Mouse (Mus musculus): Measurements from ENCODE around the gene Pde8a. TPM values are rescaled to one million over a fixed set of nuclear protein-coding genes. Genes with fewer than 3 reads are reported as not detected.
A peak's percentile ranks its signal among the peaks of the same experiment; 100 is the strongest.

Gene Pde8a
- polyA plus RNA-seq, 1 experiment from 2014 or later: 6.5 TPM

DNA sequence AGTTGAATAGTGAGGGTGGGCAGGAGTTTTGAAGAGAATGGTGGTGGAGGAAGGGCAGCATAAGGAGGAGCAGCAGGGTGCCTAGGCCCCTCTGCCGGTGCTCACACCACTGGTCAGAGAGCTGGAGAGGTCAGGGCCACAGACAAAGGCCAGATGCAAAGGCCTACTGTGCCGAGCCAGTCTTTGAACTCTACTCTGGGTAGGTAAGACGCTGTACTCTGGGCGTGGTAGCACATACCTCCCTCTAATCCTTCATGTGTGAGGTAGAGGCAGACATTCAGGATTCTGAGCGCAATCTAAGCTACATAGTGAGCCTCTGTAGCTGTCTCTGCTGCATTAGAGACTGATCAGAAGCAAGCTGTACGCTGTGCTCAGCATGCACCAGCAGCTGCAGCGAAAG, 73.1 kb downstream of the Pde8a start:
- H3K9me3 ChIP-seq (ENCODE audit: low read length): no peaks in the 10 kb centered on the region
- WGBS: 40% methylated on average over 7 of the region's 7 CpGs
- no peak overlapping the region for H3K4me2 ChIP-seq (replicated peaks; ENCODE audit: low read depth, low read length)
- no peaks in the 10 kb centered on the region for H3K27me3 ChIP-seq (replicated peaks; ENCODE audit: insufficient read depth, low read length)
- DNase-seq (ENCODE audit: low spot score) (no peak), ATAC-seq (no peak)
- no peaks in the 10 kb centered on the region for H3K36me3 ChIP-seq (ENCODE audit: insufficient read depth, low read length)
- H3K27ac ChIP-seq (ENCODE audit: low read length): no peak overlapping the region
- no peak overlapping the region for H3K9ac ChIP-seq (replicated peaks; ENCODE audit: low read depth)
- no peak overlapping the region for H3K4me3 ChIP-seq (ENCODE audit: low read depth, low read length)
- H3K4me1 ChIP-seq (ENCODE audit: insufficient read depth, low read depth, low read length): no peaks in the 10 kb centered on the region
- TF ChIP-seq EP300 (IDR thresholded peaks at IDR 0.05) (no peak), CTCF (IDR thresholded peaks at IDR 0.05) (no peak)

DNA sequence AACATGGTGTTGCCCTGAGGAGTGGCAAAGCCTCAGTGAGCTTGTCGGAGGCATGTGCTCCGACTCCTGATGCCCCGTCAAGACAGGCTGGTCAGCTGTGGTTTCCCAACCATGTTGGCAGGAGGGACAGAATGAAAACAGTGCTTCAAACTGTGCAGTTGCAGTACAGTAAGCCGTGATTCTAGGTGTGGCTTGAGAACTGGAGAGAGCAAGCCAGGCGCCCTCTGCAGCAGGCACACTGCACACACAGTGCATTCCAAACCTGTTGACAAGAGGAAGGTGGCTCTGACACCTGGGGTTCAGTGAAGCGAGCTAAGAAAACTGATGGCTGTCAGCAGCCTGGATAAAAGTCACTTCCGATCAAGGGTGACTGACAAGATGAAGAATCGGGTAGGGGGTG, 73.5 kb downstream of the Pde8a start:
- peak; percentile 58 for TF ChIP-seq CTCF (IDR thresholded peaks at IDR 0.05)
- TF ChIP-seq EP300 (IDR thresholded peaks at IDR 0.05): no peak
- Histone ChIP-seq H3K9ac (replicated peaks; ENCODE audit: low read depth) (no peak overlapping the region), H3K9me3 (ENCODE audit: low read length) (no peaks in the 10 kb centered on the region), H3K4me3 (ENCODE audit: low read depth, low read length) (no peak overlapping the region), H3K36me3 (ENCODE audit: insufficient read depth, low read length) (no peaks in the 10 kb centered on the region), H3K4me1 (ENCODE audit: insufficient read depth, low read depth, low read length) (no peaks in the 10 kb centered on the region), H3K27ac (ENCODE audit: low read length) (no peak overlapping the region), H3K4me2 (replicated peaks; ENCODE audit: low read depth, low read length) (no peak overlapping the region), H3K27me3 (replicated peaks; ENCODE audit: insufficient read depth, low read length) (no peaks in the 10 kb centered on the region)
- peak; percentile 47 for ATAC-seq
- DNase-seq (ENCODE audit: low spot score): peak; percentile 58
- WGBS: 50% methylated on average over 8 of the region's 8 CpGs

DNA sequence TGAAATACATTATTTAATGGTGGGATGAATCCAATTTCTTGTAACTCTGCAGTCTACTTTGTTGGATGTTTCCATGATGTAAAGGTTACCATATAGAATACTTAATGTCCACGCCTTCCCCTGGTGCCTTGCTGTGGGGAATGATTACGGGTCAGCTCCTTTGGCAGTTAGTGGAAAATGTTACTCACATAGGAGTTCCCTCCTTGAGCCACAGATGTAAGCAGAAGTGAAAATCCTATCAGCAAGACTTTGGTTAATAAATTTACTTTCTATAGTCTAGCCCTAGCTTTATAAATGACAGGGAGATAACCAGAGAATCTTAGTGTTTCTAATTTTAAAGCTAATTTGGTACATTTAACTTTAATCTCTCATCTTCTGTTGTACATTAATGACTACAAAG, 81.8 kb downstream of the Pde8a start:
- WGBS: 85% methylated on average over 2 of the region's 2 CpGs
- no peak overlapping the region for H3K4me3 ChIP-seq (ENCODE audit: low read depth, low read length)
- ATAC-seq (no peak), DNase-seq (ENCODE audit: low spot score) (no peak)
- no peaks in the 10 kb centered on the region for H3K9me3 ChIP-seq (ENCODE audit: low read length)
- H3K27me3 ChIP-seq (replicated peaks; ENCODE audit: insufficient read depth, low read length): no peaks in the 10 kb centered on the region
- H3K27ac ChIP-seq (ENCODE audit: low read length): no peak overlapping the region
- H3K4me2 ChIP-seq (replicated peaks; ENCODE audit: low read depth, low read length): no peak overlapping the region
- no peak for TF ChIP-seq EP300 (IDR thresholded peaks at IDR 0.05)
- TF ChIP-seq CTCF (IDR thresholded peaks at IDR 0.05): no peak
- no peaks in the 10 kb centered on the region for H3K4me1 ChIP-seq (ENCODE audit: insufficient read depth, low read depth, low read length)
- H3K9ac ChIP-seq (replicated peaks; ENCODE audit: low read depth): no peak overlapping the region
- no peaks in the 10 kb centered on the region for H3K36me3 ChIP-seq (ENCODE audit: insufficient read depth, low read length)

DNA sequence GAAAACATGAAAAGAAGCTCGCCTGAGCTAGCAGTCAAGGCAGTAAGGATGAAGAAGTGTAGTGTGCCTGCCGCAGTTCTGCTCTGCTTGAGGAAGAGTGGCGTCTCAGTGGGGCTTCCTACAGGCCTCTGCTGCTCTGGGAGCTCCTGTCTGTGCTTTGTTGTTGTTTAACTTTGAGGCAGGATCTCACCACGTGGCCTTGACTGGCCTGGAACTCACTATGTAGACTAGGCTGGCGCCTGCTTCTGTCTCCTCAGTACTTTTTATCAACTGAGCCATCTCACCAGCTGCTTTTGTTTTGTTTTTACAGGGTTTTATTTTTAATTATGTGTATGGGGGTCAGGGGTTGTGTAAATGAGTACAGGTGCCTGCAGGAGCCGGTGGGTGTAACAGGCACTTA, 84.8 kb downstream of the Pde8a start:
- Histone ChIP-seq H3K4me3 (ENCODE audit: low read depth, low read length) (no peak overlapping the region), H3K4me1 (ENCODE audit: insufficient read depth, low read depth, low read length) (no peaks in the 10 kb centered on the region), H3K27me3 (replicated peaks; ENCODE audit: insufficient read depth, low read length) (no peaks in the 10 kb centered on the region), H3K4me2 (replicated peaks; ENCODE audit: low read depth, low read length) (no peak overlapping the region), H3K9me3 (ENCODE audit: low read length) (no peaks in the 10 kb centered on the region), H3K27ac (ENCODE audit: low read length) (no peak overlapping the region), H3K36me3 (ENCODE audit: insufficient read depth, low read length) (no peaks in the 10 kb centered on the region), H3K9ac (replicated peaks; ENCODE audit: low read depth) (no peak overlapping the region)
- 34% methylated on average over 6 of the region's 6 CpGs for WGBS
- no peak for ATAC-seq
- TF ChIP-seq CTCF (IDR thresholded peaks at IDR 0.05) (no peak), EP300 (IDR thresholded peaks at IDR 0.05) (no peak)
- no peak for DNase-seq (ENCODE audit: low spot score)

GRCm38 (mm10) chr7:81301323-81301722, 87.9 kb downstream of the Pde8a start:
- Histone ChIP-seq H3K27me3 (replicated peaks; ENCODE audit: insufficient read depth, low read length) (no peaks in the 10 kb centered on the region), H3K4me2 (replicated peaks; ENCODE audit: low read depth, low read length) (no peak overlapping the region), H3K4me1 (ENCODE audit: insufficient read depth, low read depth, low read length) (no peaks in the 10 kb centered on the region), H3K4me3 (ENCODE audit: low read depth, low read length) (no peak overlapping the region), H3K36me3 (ENCODE audit: insufficient read depth, low read length) (no peaks in the 10 kb centered on the region), H3K9ac (replicated peaks; ENCODE audit: low read depth) (no peak overlapping the region), H3K27ac (ENCODE audit: low read length) (no peak overlapping the region), H3K9me3 (ENCODE audit: low read length) (no peaks in the 10 kb centered on the region)
- ATAC-seq (no peak), DNase-seq (ENCODE audit: low spot score) (no peak)
- TF ChIP-seq EP300 (IDR thresholded peaks at IDR 0.05): no peak
- TF ChIP-seq CTCF (IDR thresholded peaks at IDR 0.05): no peak
- WGBS: 89% methylated on average over 7 of the region's 7 CpGs

GRCm38 (mm10) chr7:81303682-81304081, 90.3 kb downstream of the Pde8a start:
- TF ChIP-seq CTCF (IDR thresholded peaks at IDR 0.05): peak; percentile 64
- no peak for TF ChIP-seq EP300 (IDR thresholded peaks at IDR 0.05)
- H3K36me3 ChIP-seq (ENCODE audit: insufficient read depth, low read length): no peaks in the 10 kb centered on the region
- 86% methylated on average over 2 of the region's 2 CpGs for WGBS
- no peaks in the 10 kb centered on the region for H3K27me3 ChIP-seq (replicated peaks; ENCODE audit: insufficient read depth, low read length)
- DNase-seq (ENCODE audit: low spot score) (no peak), ATAC-seq (no peak)
- no peak overlapping the region for H3K4me3 ChIP-seq (ENCODE audit: low read depth, low read length)
- H3K4me2 ChIP-seq (replicated peaks; ENCODE audit: low read depth, low read length): no peak overlapping the region
- no peaks in the 10 kb centered on the region for H3K9me3 ChIP-seq (ENCODE audit: low read length)
- H3K27ac ChIP-seq (ENCODE audit: low read length): no peak overlapping the region
- H3K9ac ChIP-seq (replicated peaks; ENCODE audit: low read depth): no peak overlapping the region
- H3K4me1 ChIP-seq (ENCODE audit: insufficient read depth, low read depth, low read length): no peaks in the 10 kb centered on the region

DNA sequence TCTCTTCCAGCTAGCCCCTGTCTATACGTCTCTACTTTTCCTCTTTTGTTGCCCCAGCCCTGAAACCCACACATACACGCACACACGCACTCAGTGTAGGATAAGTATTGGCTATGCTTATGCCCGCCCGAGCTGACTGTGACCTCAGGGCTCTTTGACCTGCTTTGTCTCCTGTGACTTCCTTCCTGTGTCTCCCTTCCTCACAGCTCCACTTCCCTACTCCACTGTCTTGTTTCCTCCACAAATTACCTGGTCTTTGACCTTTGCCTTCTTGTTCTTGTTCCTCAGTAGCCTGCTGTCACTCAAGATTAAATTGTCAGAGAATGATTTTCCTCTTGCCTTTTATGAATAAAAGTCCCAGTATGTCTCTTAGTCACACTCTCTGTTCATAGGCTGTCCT, 90.7 kb downstream of the Pde8a start:
- Histone ChIP-seq H3K36me3 (ENCODE audit: insufficient read depth, low read length) (no peaks in the 10 kb centered on the region), H3K9ac (replicated peaks; ENCODE audit: low read depth) (no peak overlapping the region), H3K27ac (ENCODE audit: low read length) (no peak overlapping the region), H3K4me1 (ENCODE audit: insufficient read depth, low read depth, low read length) (no peaks in the 10 kb centered on the region), H3K4me3 (ENCODE audit: low read depth, low read length) (no peak overlapping the region), H3K4me2 (replicated peaks; ENCODE audit: low read depth, low read length) (no peak overlapping the region), H3K9me3 (ENCODE audit: low read length) (no peaks in the 10 kb centered on the region), H3K27me3 (replicated peaks; ENCODE audit: insufficient read depth, low read length) (no peaks in the 10 kb centered on the region)
- DNase-seq (ENCODE audit: low spot score) (no peak), ATAC-seq (no peak)
- TF ChIP-seq CTCF (IDR thresholded peaks at IDR 0.05) (no peak), EP300 (IDR thresholded peaks at IDR 0.05) (no peak)
- WGBS: 68% methylated on average over 5 of the region's 5 CpGs

All from lung, postnatal 0 days (tissue).